Mouse (Mus musculus) layer of hippocampus, postnatal 25 days (tissue): ENCODE data around the gene Fastk. TPM values are rescaled to one million over a fixed set of nuclear protein-coding genes. Genes with fewer than 3 reads are reported as not detected.
"Not testable (repeated sequence)": the region's sequence is repeated elsewhere in the genome, so short reads cannot be mapped to it uniquely, and the experiment has no call there.

ENCODE experiments used
- DNase-seq, 2 experiments: peaks; one replicate each; pipeline ENCODE4 v3.0.0; 2022; ENCODE audit warnings: mixed read lengths in 2 of 2, low spot score in 1 of 2; ENCODE audit errors: extremely low spot score in 1 of 2
- total RNA-seq, 2 experiments: library from RNA; stranded (reverse); gene quantifications; 2 replicates each; pipeline ENCODE4 v1.2.3; 2021

The Fastk gene
- total RNA-seq, 2 experiments from 2014 or later, result 119 to 121 TPM

DNA sequence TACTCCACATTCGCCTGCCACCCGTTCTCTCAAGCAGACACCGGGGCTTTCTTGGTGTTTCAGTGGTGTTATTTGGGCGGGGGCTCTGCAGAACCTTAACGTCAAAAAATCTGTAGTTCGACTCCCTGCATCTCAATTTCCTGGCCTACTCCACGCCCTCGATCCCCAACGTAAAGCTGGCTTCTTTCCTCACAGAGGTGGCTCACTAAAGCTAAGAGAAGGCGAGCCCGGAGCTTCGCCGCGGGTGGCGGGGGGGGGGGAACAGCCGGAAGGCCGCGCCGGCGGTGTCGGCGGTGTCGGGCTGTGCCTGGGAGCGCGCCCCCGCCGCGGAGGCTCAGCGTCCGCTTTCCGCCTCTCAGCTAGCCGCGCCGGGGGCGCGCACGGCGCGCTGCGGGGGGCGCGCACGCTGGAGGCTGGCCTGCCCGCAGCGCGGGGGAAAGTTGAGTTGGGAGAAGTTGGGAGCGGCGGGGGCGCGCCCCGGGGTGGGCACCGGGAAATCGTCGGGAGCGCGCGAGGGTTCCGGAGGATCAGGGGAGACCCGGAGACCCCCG, 20.2 kb downstream of the Fastk start:
- DNase-seq, result peak; percentile 48 to 61

DNA sequence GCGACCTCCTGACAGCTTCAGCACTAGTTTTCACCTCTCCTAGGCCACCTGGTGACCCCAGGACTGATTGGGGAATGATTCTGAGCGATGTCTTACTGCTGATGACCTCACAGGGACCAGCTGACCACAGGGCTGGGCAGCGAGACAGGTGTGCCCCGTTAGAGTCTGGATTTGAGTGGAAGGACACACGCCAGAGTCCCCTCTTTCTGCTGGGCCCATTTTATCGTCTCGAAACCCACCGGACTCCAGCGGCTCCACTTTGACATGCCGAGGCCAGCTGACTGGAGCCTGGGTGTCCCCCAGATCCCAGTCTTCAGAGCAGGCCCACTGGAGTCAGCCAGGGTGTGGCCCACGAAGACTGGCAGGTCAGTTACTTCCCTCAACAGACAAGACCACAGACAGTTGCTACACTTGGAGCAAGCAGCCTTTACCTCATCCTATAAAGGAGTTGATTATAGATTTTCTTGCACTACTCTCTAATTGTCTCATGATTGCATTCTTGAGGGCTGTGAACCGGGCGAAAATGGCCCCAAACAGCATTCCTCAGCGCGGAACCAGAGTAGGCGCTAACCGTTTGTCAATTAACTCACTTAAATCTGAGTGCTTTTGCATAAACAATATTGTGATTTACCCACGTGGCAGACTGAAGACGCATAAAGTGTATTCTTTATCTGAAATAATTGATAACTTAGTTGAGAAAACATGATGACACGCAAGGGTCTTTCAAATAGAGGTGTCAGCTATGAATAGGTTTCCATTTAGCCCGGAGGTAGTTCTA, 20.9 kb downstream of the Fastk start:
- no peak for DNase-seq

DNA sequence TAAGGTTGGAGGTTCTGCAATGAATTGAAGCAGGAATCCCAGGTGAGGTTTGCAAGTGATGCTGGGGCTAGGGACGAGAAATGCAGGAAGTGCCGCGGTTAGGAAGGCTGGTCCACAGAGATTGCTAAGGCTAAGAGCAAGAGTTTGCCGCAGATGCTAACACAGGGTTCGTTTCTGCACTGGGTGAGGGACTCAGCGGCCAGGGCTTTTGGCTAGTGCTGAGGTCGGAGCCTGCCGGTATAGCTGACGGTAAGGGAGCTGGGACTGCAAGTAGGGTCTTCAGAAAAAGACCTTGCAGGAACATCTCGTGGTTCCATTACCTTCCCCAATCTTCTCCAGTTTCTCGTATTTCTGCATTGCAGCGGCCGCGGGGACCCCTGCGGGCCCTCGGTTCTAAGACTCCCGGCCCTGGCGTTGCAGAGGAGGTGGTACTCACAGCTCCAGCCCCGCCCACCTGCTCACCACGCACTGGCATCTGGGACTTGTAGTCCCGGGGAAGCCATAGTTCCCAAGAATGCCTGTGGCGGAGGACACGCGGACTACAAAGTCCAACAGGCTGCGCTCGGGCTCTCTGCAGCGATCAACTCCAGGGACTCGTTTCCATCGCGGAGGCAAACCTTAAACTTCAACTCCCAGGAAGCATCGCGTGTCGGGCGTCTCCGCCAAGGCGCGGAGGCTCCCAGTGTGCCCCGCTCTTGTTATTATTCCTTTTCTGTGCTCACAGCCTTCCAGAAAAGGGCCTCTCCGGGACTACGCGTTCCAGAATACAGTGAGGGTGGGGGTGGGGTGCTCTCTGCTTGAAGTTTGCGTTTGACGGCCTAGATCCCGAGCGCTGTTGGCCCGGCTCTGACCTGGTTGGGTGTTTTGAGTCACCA, 21.7 kb downstream of the Fastk start, which contains the start of the genes Cdk5 and Slc4a2:
Gene Cdk5, minus strand, starts transcription at position 402 of the 875 bp plus-strand sequence.
Gene Slc4a2, plus strand, starts transcription at position 709 of the 875 bp plus-strand sequence.
- DNase-seq, result peak; percentile 90 to 93

DNA sequence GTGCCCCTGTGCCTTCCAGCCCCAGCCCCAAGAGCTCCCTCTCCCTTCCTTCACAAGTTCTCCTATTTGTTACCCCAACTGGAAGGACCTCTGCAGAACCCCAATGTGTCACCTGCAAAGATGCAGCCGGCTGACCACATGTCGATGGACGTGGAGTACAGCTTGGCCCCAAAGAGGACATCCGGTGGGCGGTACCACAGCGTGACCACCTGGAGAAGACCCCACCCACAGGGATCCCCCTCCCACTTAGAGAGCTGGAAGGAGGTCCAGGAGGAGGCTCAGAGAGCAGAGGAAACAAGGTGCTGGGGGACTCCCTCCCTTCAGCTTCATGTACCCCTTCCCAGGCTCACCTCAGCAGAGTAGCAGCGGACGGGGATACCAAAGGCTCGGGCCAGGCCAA, 24.7 kb downstream of the Fastk start:
- DNase-seq, result no peak

DNA sequence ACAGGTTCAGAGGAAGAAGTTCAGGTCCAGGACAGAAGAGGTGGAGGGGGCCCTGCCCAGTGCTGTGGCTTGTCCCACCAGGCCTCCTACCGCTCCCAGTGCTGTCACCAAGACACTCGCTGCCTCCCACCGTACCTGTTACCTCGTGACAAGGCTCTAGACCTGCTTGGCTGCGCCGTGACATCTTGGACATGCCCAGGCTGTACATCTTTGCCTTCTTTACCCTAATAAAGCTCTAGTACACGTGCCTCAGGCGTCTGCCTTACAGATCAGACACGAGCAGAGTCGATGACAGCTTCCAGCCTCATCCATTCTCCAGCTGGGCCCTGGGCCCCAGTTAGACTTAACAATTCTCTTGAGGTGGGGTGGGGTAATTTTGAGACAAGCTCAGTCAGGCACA, 27.5 kb downstream of the Fastk start:
- DNase-seq, result no peak

DNA sequence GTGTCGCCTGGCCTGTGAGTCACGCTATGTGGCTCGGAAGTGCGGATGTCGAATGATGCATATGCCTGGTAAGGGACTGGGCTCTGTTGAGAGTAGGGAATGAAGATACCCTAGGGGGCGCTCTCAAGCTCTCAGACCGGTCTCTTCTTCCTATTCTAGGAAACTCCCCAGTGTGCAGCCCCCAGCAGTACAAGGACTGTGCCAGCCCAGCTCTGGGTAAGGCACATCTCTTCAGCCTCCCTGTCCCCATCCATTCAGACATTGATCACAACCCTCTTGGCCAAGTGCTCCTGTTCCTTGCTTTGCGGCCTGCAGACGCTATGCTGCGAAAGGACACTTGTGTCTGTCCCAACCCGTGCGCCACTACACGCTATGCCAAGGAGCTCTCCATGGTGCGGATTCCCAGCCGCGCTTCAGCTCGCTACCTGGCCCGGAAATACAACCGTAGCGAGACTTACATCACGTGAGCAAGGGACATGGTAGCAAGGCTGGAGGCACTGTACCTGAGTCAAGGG, 28.8 kb downstream of the Fastk start:
- DNase-seq, result peak; percentile 49 to 67

DNA sequence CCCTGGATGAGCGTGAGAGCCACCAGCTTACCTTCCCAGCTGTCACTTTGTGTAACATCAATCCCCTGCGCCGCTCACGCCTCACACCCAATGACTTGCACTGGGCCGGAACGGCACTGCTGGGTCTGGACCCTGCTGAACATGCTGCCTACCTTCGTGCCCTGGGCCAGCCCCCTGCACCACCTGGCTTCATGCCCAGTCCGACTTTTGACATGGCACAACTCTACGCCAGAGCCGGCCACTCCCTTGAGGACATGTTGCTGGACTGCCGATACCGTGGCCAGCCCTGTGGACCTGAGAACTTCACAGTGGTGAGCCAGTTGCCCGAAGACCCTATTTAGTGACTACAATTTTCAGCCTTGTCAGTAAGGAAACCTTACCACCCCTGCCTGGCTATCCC, 31.1 kb downstream of the Fastk start:
- DNase-seq, result no peak

DNA sequence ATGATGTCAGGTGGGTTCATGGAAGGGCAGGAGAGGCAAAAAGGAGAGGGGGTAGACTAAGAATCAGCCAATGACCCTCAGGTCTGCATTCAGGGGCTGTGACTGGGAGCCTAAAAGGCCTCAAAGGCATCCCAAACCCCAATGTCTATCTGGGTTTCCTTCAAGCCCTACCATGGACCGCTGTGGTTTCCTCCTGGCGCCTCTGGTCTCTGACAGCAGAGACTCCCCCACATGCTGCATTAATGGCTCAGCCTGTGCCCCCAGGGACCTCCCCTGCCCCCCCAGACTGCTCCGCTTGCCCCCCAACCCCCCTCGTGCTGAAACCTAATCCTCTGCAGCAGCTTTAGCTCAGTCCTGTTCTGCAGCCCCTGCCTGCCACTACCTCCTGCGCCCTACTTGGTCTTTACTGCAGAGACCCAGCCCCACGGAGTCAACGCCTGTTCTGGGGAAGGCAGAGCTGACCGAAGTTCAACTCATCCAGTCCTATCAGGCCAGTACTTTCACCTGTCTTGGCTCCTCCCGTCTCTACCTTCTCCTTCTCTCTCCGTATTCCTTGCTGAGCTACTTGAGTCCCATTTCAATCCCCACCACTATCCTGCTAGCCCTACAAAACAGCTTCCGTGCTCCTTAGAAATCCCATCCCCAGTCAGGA, 31.9 kb downstream of the Fastk start, which contains the start of gene Asic3:
Gene Asic3, plus strand, starts transcription at position 351 of the 652 bp plus-strand sequence.
- DNase-seq, result no peak

DNA sequence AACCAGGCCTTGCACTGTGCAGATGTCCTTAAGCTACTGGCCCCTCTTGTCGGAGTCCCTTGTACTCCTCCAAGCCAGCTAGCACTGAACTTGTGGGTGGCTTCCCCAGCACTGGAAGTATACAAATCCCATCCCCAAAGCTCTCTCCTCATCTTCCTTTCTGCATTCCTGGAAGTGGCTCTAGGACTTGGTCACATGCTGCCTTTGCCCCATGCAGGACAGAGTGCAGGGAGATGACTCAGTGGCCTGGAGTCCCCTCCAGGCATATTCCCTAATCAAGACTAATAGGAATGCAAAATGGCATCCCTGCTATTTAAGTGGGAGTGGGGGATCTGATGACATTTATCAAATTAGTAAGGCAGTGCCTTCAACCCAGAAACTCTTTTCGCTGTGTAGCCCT, 33.0 kb downstream of the Fastk start:
- no peak for DNase-seq

DNA sequence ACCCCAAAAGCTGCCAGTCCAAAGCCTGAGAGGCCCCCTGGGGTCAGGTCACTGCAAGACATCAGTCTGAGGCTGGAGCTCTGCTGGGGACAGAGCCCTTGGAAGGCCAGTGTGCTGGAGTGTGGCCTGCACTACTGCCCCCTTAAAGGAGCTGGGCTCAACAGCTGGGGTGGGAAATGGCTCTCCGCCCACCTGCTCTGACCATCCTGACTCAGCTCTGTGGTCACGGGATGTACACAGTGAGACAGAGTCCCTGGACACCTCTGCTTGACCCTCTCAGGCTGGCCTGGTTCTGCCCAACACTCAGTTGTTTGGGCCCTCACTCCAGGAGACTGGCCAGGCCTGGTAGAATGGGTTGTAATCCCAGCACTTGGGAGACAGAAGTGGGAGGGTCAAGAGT, 35.6 kb downstream of the Fastk start:
- DNase-seq, result no peak

DNA sequence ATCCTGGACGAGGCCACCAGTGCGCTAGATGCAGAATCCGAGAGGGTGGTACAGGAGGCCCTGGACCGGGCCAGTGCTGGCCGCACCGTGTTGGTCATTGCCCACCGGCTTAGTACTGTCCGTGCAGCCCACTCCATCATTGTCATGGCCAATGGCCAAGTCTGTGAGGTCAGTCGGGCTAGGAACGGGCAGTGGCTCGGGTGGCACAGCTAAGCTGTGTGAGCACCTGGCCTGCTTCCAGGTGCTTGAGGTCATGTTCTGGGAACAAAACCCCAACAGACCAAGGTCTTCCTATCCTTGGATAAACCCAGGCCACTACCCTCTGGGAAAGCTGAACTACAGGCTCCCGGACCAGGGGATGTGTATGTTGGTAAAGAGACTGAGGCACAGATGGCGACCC, 36.4 kb downstream of the Fastk start:
- no peak for DNase-seq

DNA sequence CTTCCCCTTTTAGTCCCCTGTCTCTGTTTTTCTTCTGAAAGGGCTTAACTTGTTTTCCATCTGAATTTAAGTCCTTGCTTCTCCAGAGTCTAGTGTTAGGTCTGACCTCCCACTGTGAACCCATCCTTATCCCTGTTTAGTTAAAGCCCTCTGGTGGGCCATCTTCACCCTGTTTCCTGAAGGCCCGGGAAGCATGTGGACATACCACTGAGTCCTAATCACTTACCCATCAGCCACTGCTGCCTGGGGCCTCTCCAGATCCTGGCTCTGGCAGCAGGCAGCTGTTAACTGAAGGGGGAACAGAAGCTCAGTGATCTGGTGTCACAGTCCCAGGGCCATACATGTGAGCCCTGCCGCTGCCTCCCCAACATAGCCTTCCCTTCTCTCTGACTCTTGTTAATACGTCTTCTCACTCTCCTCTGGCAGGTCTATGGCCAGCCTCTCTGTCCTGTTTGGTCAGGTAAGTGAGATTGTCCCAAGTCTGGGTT, 39.7 kb downstream of the Fastk start:
- DNase-seq, result no peak

DNA sequence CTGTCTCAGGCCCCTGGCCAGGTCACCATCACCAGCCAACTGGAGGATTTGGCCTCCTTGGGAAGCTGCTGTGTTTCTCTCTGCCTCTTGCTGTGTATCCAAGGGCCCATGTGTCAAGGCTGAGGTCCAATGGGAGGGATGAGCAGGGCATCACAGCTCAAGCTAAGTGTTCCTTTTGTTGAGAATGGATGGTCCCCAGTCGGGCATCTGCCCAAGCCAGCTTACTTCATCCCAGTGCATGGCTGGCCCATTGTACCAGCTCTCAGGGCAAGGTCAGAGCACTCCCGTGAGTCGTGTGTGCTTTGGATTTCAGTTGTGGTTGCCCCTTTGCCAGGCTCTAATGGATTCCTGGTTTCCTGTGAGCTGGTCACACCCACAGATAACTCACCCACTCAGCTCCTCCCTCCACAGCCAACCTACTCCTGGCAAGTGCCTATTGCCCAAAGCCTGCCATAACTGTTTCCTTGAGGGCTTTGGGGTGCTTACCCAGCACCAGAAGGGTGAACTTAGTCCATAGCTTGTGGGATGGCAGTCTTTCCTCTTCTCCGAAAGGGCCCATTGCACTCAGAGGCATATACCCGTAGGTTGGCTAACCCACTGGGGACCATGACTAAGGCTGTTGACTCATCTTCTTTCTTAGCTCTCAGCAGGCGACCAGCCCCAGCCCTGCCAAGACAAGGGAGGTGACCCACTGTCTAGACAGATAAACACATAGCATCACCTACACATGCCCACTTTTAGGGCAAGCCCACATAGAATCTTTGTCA, 40.3 kb downstream of the Fastk start:
- DNase-seq, result no peak

DNA sequence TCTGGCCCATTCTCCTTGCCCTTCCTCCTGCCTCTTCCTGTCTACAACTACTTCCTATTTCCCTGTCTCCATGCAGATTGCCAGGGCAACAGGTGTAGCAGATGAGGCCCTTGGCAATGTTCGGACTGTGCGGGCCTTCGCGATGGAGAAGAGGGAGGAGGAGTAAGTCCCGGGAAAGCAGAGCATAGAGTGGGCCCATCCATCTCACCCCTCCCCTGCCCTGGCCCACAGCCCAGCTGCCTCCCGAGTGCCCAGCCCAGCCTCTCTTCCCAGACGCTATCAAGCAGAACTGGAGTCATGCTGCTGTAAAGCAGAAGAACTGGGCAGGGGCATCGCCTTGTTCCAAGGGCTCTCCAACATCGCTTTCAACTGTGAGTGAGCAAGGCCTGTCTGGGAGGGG, 43.1 kb downstream of the Fastk start:
- no peak for DNase-seq

DNA sequence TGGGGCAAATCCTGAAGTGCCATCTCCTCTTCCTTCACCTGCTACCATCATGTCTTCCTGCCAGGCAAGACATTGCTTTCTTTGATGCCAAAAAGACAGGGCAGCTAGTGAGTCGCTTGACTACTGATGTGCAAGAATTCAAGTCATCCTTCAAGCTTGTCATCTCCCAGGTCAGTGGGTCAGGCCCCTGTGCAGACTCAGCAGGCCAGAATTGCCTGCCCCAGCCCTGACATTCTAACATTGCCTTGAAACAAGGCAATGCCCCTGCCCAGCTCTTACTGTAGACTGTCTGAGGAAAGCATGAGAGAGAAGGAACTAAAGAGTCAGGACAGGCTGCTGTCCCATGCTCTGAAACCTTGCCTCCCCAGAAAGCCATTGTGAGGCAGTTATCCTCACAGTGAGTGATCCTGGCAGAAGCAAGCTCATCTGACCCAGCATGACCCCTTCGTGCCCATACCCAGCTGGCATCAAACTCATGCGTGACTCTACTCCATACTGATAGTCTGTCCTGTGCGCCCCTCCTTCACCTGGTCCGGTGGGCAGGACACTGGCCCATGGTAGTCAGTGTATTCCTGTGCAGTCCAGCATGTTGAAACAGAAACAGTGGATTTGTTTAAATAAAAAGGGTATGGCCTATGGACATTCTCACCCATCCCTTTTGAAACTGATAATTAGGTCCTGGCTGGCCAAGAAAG, 44.0 kb downstream of the Fastk start:
- no peak for DNase-seq

DNA sequence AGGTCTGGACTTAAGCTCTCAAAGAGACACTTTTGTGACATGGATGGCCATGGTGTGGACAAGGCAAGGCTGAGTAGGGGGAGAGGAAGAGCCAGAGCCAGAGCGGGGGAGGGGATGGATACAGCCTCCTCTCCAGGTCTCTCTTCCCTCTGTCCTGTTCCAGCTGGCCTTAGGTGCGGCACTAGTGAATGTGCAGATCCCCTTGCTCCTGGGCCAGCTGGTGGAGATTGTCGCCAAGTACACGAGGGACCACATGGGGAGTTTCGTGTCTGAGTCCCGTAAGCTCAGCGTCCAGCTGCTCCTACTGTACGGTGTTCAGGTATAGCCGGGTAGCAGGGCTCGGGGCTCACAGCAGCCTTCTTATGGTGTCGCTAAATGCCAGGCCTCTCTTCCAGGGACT, 44.7 kb downstream of the Fastk start:
- DNase-seq, result no peak

DNA sequence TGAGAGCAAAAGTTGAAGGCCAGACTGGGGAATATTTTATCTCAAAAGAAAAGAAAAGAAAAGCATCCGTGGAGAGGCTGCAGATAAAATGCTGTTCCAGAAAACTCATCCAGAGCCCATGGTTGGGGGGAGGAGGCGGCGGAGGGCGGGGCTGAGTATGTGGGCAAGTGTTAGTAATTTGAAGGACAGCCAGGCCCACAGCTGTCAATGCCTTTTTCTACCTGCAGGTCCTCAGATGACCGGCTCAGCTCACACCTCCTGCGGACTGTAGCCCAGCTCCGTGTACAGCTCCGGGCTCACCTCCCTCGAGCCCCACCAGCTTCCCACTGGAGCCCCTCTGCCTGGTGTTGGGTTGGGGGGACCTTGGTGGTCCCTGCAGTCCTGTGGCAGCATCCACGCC, 45.4 kb downstream of the Fastk start:
- DNase-seq, result no peak

DNA sequence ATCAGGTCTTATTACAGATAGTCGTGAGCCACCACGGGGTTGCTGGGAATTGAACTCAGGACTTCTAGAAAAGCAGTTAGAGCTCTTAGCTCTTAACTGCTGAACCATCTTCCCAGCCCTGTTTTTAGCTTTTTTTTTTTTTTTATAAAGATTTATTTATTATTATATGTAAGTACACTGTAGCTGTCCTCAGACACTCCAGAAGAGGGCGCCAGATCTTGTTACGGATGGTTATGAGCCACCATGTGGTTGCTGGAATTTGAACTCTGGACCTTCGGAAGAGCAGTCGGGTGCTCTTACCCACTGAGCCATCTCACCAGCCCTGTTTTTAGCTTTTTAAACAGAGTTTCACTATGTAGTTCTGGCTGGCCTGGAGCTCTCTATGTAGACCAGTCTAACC, 48.8 kb downstream of the Fastk start:
- not testable (repeated sequence) for DNase-seq
